Mouse (Mus musculus) CD4-positive, CD25-positive, alpha-beta regulatory T cell (primary cell): ENCODE measurements around the gene Rtl8a. TPM values are rescaled to one million over a fixed set of nuclear protein-coding genes. Genes with fewer than 3 reads are reported as not detected.

Experiments
- polyA plus RNA-seq: library from polyadenylated mRNA; unstranded; fragments of 100-300 nt; shearing (Covaris generic); gene quantifications from one replicate; pipeline ENCODE4 v1.2.1, GENCODE M21; 2017

The Rtl8a gene
- polyA plus RNA-seq: 33.7 TPM

DNA sequence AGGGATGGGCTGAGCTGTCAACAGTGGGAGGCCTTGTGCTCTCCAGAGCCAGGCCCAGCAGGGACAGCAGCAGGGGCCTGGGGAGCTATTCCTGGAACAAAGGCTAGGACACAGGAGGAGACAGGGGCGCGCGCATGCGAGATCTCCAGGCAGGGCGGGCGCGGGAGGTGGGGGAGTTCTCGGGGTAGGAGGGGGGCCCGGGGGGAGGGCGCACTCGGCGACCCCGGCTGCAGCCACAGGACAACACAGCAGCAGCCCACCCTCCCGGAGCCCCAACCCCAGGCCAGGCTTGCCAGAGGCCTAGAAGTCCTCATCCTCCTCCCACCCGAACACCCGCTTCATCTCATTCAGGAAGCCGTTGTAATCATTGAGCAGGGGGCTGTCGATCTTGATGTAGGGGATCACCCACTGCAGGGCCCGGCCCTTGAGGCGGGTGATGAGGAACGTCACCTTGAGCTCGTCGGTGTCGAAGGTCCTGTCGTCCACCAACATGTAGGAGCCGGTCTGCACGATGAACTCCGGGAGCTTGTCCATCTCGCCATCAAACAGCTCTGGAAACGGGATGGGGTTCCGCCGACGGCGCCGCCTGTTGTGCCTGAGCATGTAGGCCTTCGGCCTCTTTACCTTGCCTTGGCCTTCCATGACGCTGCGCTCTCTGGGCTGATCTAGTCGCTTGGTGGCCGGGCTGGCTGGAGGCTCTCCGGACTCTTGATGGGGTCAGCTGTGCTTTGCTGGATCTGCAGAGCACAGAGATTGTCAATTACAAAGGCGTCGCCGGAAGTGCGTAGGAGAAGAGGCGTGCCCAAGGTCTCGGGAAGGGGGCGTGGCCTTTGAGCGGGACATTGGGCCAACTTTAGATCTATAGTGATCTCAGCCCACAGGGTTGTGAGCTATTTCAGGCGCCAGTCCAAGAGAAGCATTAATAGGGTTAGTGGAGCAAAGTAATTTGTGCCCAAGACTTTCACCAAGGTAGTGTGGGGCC is at the start of gene Rtl8a:
Gene Rtl8a, minus strand, starts transcription at position 703 of the 982 bp plus-strand sequence.

DNA sequence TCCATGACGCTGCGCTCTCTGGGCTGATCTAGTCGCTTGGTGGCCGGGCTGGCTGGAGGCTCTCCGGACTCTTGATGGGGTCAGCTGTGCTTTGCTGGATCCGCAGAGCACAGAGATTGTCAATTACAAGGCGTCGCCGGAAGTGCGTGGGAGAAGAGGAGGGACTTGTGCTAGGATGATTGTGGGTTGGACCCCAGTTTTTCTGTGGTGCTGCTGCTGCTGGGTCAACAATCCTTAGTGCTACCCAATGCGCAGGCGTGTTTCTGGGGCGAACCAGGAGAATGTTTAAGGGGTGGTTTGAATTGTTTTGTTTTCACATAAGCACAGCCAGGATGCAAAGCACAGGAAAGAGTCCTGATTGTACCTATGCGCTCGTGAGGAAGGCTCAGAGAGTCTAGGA is 26.8 kb upstream of the Rtl8a start, which contains the start of gene Rtl8b:
Gene Rtl8b, minus strand, starts transcription at position 115 of the 400 bp plus-strand sequence.

DNA sequence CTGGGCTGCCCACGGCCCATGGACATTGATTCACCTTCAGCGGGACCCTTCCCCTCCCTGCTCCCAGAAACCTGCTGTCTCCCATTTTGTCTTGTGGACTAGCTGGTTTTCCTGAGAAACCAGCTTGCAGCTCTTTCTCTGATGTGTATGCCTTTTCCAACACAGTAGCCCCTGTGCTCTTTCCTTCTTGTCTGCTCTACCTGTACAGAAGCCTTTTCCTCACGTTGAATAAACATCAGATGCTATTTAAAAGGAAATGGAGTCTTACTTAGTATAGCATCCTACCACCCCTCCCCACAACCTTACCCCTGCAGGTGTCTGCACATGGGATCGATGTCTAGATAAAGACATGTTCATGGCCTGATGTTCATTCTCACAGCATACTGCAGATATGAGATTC is 34.6 kb downstream of the Rtl8a start, which contains the start of gene Gm14597:
Gene Gm14597, minus strand, starts transcription at position 101 of the 400 bp plus-strand sequence.

DNA sequence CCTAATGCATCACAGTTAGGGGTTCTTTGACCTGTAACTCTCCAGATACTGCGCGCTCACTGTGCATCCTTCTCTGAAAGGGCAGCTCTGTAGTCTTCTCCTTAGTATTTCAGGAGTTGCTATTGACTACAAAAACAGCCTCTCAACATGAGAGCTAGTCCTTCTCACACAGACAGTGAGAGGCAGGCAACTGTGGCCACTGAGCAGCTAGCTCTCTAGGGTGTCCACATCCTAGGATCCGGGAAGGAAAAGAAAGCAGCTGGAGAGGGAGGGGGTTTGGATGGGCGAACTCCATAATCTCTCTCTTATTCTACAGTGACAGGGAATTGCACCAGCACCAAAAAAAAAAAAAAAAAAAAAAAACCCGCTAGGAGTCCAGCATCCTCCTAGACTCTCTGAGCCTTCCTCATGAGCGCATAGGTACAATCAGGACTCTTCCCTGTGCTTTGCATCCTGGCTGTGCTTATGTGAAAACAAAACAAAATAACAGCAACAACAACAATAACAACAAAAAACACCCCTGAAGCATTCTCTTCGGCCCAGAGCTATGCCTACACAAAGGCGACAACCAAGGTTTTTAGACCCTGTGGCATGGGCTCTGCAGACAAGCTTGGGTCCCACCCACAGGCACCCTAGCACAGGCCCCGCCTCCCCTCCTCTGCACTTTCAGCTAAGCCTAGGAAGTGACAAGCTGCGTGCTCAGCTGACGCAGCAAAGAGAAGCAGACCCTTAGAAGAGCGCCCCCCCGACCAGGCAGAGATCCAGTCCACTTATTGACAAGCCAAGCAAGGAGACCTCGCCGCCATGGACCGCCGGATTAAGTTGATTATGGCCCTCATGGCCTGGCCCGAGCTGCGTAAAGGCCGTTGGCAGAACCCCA is 36.0 kb downstream of the Rtl8a start, which contains the start of gene Rtl8c:
Gene Rtl8c, plus strand, starts transcription at position 791 of the 880 bp plus-strand sequence.

Other genes with a start within 250 kb of the Rtl8a start
- not detected for gene Etd, start 208.8 kb downstream of the Rtl8a start, polyA plus RNA-seq
- 21.5 TPM for gene Rtl8c, start 35.6 kb downstream of the Rtl8a start, polyA plus RNA-seq
- gene Gm14597, start 34.7 kb downstream of the Rtl8a start, polyA plus RNA-seq: not detected
- gene Rtl8b, start 26.7 kb upstream of the Rtl8a start, polyA plus RNA-seq: 31.7 TPM
- not detected for gene 4930502E18Rik, start 81.1 kb upstream of the Rtl8a start, polyA plus RNA-seq
- gene 1700013H16Rik, start 114.1 kb upstream of the Rtl8a start, polyA plus RNA-seq: not detected
- gene Zfp36l3, start 132.7 kb upstream of the Rtl8a start, polyA plus RNA-seq: not detected
- 3.1 TPM for gene Xlr, start 154.0 kb upstream of the Rtl8a start, polyA plus RNA-seq